In the genomic region with DNA sequence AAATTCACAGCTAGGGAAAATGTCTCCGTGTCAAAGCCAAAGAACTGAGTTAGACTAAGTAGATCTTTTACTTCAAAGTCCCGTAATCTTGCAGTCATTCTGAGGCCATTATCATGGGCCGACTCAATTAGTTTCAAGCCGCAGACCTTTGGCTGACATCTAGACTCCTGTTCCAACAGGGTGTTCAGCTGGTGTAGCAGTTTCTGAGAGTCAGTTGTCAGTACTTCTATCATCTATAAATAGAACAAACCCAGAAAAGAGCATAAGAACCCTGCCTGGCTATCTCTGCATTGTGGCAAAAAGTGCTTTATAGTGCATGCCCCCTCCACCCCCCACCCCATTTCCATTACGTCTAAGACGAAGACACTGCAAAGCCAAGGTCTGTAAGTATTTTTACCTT, we compare ENCODE assay signal across 7 mouse cellular contexts. TPM values are rescaled to one million over a fixed set of nuclear protein-coding genes. Genes with fewer than 3 reads are reported as not detected.
A peak's percentile ranks its signal among the peaks of the same experiment; 100 is the strongest.
DNase-seq lines count a peak whose midpoint lies in the region; ATAC-seq and TF ChIP-seq lines count a peak whose summit lies in the region.

No protein-coding gene starts in this region.

- H3K9me3 ChIP-seq in kidney, postnatal 0 days (replicated peaks; ENCODE audit: low read length): no peaks in the 10 kb centered on the region
- H3K9me3 ChIP-seq in heart, postnatal 0 days (replicated peaks; ENCODE audit: control insufficient read depth, low read length): no peaks in the 10 kb centered on the region
- H3K9me3 ChIP-seq in midbrain, embryonic 15.5 days: no peaks in the 10 kb centered on the region

- TF ChIP-seq EP300 in heart, postnatal 0 days (IDR thresholded peaks at IDR 0.05; ENCODE audit: low read depth): 0 out of 2 replicates have a peak, but pooled peaks have one; percentile 37

- H3K36me3 ChIP-seq in kidney, postnatal 0 days (ENCODE audit: insufficient read depth, low read length): 0 out of 2 replicates have a peak, but pooled peaks cover 5% of the 10 kb centered on the region
- peaks cover 27% of the 10 kb centered on the region for H3K36me3 ChIP-seq in heart, postnatal 0 days (replicated peaks; ENCODE audit: control insufficient read depth, insufficient read depth, low read length)
- H3K36me3 ChIP-seq in midbrain, embryonic 15.5 days (replicated peaks): 0 out of 2 replicates have a peak, but pooled peaks cover 3% of the 10 kb centered on the region

- H3K4me1 ChIP-seq in kidney, postnatal 0 days (replicated peaks; ENCODE audit: insufficient read depth, low read length): peaks cover 4% of the 10 kb centered on the region; the same call in 1 of the 2 replicates
- H3K4me1 ChIP-seq in brown adipose tissue, adult 24 weeks (ENCODE audit: control insufficient read depth, insufficient read depth, insufficient read length, low read length): no peaks in the 10 kb centered on the region
- H3K4me1 ChIP-seq in heart, postnatal 0 days (ENCODE audit: control insufficient read depth, insufficient read depth): peaks cover 10% of the 10 kb centered on the region
- peaks cover 19% of the 10 kb centered on the region for H3K4me1 ChIP-seq in midbrain, embryonic 15.5 days

- H3K27me3 ChIP-seq in kidney, postnatal 0 days (ENCODE audit: insufficient read depth, low read length): no peaks in the 10 kb centered on the region
- H3K27me3 ChIP-seq in heart, postnatal 0 days (ENCODE audit: control insufficient read depth, insufficient read depth, low read length): no peaks in the 10 kb centered on the region
- no peaks in the 10 kb centered on the region for H3K27me3 ChIP-seq in midbrain, embryonic 15.5 days (replicated peaks)

- no peak for TF ChIP-seq CTCF in kidney, postnatal 0 days (IDR thresholded peaks at IDR 0.05; ENCODE audit: low read depth)
- TF ChIP-seq CTCF in heart, postnatal 0 days (IDR thresholded peaks at IDR 0.05; ENCODE audit: low read depth): no peak

- H3K4me2 ChIP-seq in kidney, postnatal 0 days (ENCODE audit: low read length): peak overlapping the region; percentile 73
- H3K4me2 ChIP-seq in heart, postnatal 0 days (ENCODE audit: low read depth, low read length): peak overlapping the region; percentile 63
- 0 out of 2 replicates have a peak overlapping the region, but pooled peaks have one; percentile 87 for H3K4me2 ChIP-seq in midbrain, embryonic 15.5 days

- H3K4me3 ChIP-seq in kidney, postnatal 0 days (replicated peaks; ENCODE audit: low read depth, low read length): no peak overlapping the region
- H3K4me3 ChIP-seq in brown adipose tissue, adult 24 weeks (ENCODE audit: insufficient read depth, low read depth, low read length): peak overlapping the region; percentile 23; the same call in 1 of the 2 replicates
- peak overlapping the region; percentile 92 for H3K4me3 ChIP-seq in heart, postnatal 0 days (ENCODE audit: low read depth, low read length)
- H3K4me3 ChIP-seq in midbrain, embryonic 15.5 days: no peak overlapping the region

- DNase-seq in kidney, postnatal 0 days (ENCODE audit: low spot score): no peak
- no peak for DNase-seq in kidney, adult 18-20 months
- peak; percentile 91 for DNase-seq in heart, postnatal 0 days (ENCODE audit: low spot score)
- no peak for DNase-seq in cerebellum, adult 11 months
- DNase-seq in c-Kit-positive CD71-positive TER-119-positive erythroid progenitor cells, embryonic 14.5 days (ENCODE audit: low spot score): no peak

- no peak overlapping the region for H3K9ac ChIP-seq in kidney, postnatal 0 days (ENCODE audit: low read depth, low read length)
- H3K9ac ChIP-seq in heart, postnatal 0 days (replicated peaks; ENCODE audit: low read depth, low read length): peak overlapping the region; percentile 93
- no peak overlapping the region for H3K9ac ChIP-seq in midbrain, embryonic 15.5 days

- no peak for ATAC-seq in kidney, postnatal 0 days (replicated peaks; ENCODE audit: low FRiP score, low read depth)
- peak; percentile 39 for ATAC-seq in heart, postnatal 0 days (ENCODE audit: insufficient read depth, low read depth)
- ATAC-seq in midbrain, embryonic 15.5 days (replicated peaks): no peak

- no peak overlapping the region for H3K27ac ChIP-seq in kidney, postnatal 0 days
- H3K27ac ChIP-seq in brown adipose tissue, adult 24 weeks (replicated peaks; ENCODE audit: low read depth, low read length): no peak overlapping the region
- peak overlapping the region; percentile 97 for H3K27ac ChIP-seq in heart, postnatal 0 days (ENCODE audit: low read depth)
- H3K27ac ChIP-seq in midbrain, embryonic 15.5 days: no peak overlapping the region

- WGBS in kidney, postnatal 0 days: 60% methylated on average over 6 of the region's 6 CpGs
- WGBS in heart, postnatal 0 days: 25% methylated on average over 6 of the region's 6 CpGs
- 74% methylated on average over 6 of the region's 6 CpGs for WGBS in midbrain, embryonic 15.5 days

RNA-seq across cellular contexts. Expression of gene Ccng1, which starts 1.3 kb away (rescaled TPM):
- polyA plus RNA-seq in kidney, postnatal 0 days (2015; fragmentation: Nextera tagmentation; extraction: Ambion mirVana): 48.1 and 50.2 TPM in 2 replicates
- 157 and 165 TPM in 2 replicates for polyA plus RNA-seq in brown adipose tissue, adult 24 weeks (2012; ENCODE audit: insufficient read depth, insufficient read length, missing spikeins)
- 215 and 246 TPM in 2 replicates for total RNA-seq in heart, postnatal 0 days (2014; rRNA removed; ENCODE audit: low replicate concordance)
- 172 and 174 TPM in 2 replicates for polyA plus RNA-seq in heart, postnatal 0 days (2015; fragmentation: Nextera tagmentation; extraction: Ambion mirVana)
- polyA plus RNA-seq in midbrain, embryonic 15.5 days (2015; fragmentation: Nextera tagmentation; extraction: Ambion mirVana): 31.2 and 33.3 TPM in 2 replicates

RNA-seq across cellular contexts. Expression of gene Nudcd2, which starts 20.4 kb away (rescaled TPM):
- polyA plus RNA-seq in kidney, postnatal 0 days (2015; fragmentation: Nextera tagmentation; extraction: Ambion mirVana): 136 and 147 TPM in 2 replicates
- polyA plus RNA-seq in brown adipose tissue, adult 24 weeks (2012; ENCODE audit: insufficient read depth, insufficient read length, missing spikeins): 21.8 and 29.1 TPM in 2 replicates
- total RNA-seq in heart, postnatal 0 days (2014; rRNA removed; ENCODE audit: low replicate concordance): 28.3 and 55.1 TPM in 2 replicates
- polyA plus RNA-seq in heart, postnatal 0 days (2015; fragmentation: Nextera tagmentation; extraction: Ambion mirVana): 68.9 and 72.4 TPM in 2 replicates
- 49.6 and 55.4 TPM in 2 replicates for polyA plus RNA-seq in midbrain, embryonic 15.5 days (2015; fragmentation: Nextera tagmentation; extraction: Ambion mirVana)

RNA-seq across cellular contexts. Expression of gene Hmmr, which starts 20.6 kb away (rescaled TPM):
- polyA plus RNA-seq in kidney, postnatal 0 days (2015; fragmentation: Nextera tagmentation; extraction: Ambion mirVana): 16.4 and 19.3 TPM in 2 replicates
- polyA plus RNA-seq in brown adipose tissue, adult 24 weeks (2012; ENCODE audit: insufficient read depth, insufficient read length, missing spikeins): not detected in 2 replicates
- total RNA-seq in heart, postnatal 0 days (2014; rRNA removed; ENCODE audit: low replicate concordance): 29.0 and 56.5 TPM in 2 replicates
- polyA plus RNA-seq in heart, postnatal 0 days (2015; fragmentation: Nextera tagmentation; extraction: Ambion mirVana): 18.0 and 18.1 TPM in 2 replicates
- polyA plus RNA-seq in midbrain, embryonic 15.5 days (2015; fragmentation: Nextera tagmentation; extraction: Ambion mirVana): 5.4 and 6.0 TPM in 2 replicates

RNA-seq across cellular contexts. Expression of gene Mat2b, which starts 58.8 kb away (rescaled TPM):
- 118 and 121 TPM in 2 replicates for polyA plus RNA-seq in kidney, postnatal 0 days (2015; fragmentation: Nextera tagmentation; extraction: Ambion mirVana)
- polyA plus RNA-seq in brown adipose tissue, adult 24 weeks (2012; ENCODE audit: insufficient read depth, insufficient read length, missing spikeins): 52.2 and 86.1 TPM in 2 replicates
- total RNA-seq in heart, postnatal 0 days (2014; rRNA removed; ENCODE audit: low replicate concordance): 97.0 and 111 TPM in 2 replicates
- 144 and 152 TPM in 2 replicates for polyA plus RNA-seq in heart, postnatal 0 days (2015; fragmentation: Nextera tagmentation; extraction: Ambion mirVana)
- 56.2 and 58.0 TPM in 2 replicates for polyA plus RNA-seq in midbrain, embryonic 15.5 days (2015; fragmentation: Nextera tagmentation; extraction: Ambion mirVana)

Comparison
In these comparisons a context has a peak if more than half of its experiments do, and no peak if none do; other contexts are left out.
1. H3K4me3 ChIP-seq: peak in brown adipose tissue, adult 24 weeks (single experiment) and heart, postnatal 0 days (single experiment); none in kidney, postnatal 0 days (single experiment) and midbrain, embryonic 15.5 days (single experiment).
2. Peak in every context shown above with its lines, with median percentiles within 50 percentile points of each other: H3K4me2 ChIP-seq.